Mouse (Mus musculus) liver, embryonic 14.5 days (tissue): ENCODE data around the gene Ctsf.

Experiments used
- CTCF ChIP-seq: IDR thresholded peaks from 2 replicates; pipeline ENCODE4 v1.5.1; 2016; ENCODE audit warnings: antibody characterized with exemption, low read depth, control low read depth
- EP300 ChIP-seq: IDR thresholded peaks from 2 replicates; pipeline ENCODE4 v1.6.1; 2016; ENCODE audit warnings: antibody characterized with exemption, low read depth

DNA sequence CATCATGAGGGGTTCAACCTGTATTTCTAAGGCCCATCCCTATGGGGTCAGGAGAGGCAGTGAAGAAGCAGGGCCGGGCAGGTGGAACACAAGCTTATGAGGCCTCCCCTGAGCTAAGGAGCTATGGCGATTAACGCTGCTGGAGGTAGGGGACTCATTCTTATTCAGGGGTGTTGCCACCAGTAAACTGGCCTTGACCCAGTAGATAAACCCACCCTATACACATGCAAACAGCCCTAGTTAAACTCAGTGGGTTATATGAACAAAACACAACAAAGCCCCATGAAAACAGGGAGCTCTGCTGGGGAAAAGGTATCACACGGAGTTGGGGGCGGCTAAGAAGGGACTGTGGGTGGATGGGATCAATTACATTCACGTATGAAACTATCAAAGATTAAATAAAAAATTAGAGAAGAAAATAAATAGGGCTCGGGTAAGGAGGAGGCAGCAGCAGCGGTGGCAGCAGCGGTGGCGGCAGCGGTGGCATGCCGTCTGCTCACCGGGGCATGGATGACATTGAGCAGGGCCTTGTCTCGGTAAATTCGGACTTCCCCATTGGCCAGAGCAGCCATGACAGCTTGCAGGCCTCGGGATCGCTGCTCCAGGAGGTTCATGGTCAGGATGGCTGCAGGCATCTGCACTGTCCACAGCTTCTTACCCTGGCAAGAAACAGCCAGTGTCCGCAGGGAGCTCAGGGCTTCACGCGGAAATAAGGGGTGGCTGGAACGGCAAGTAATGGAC lies 42.0 kb downstream of the Ctsf start:
- no peak for TF ChIP-seq EP300
- no peak for TF ChIP-seq CTCF
